Mouse (Mus musculus) liver, embryonic 14.5 days (tissue): ENCODE results near the gene B430218F22Rik.

Source experiments
- CTCF ChIP-seq: IDR thresholded peaks from 2 replicates; pipeline ENCODE4 v1.5.1; 2016; ENCODE audit warnings: antibody characterized with exemption, low read depth, control low read depth
- EP300 ChIP-seq: IDR thresholded peaks from 2 replicates; pipeline ENCODE4 v1.6.1; 2016; ENCODE audit warnings: antibody characterized with exemption, low read depth

GRCm38 (mm10) chr13:118365774-118366173, 20.7 kb upstream of the B430218F22Rik start:
- TF ChIP-seq CTCF (no peak), EP300 (no peak)
